Mouse (Mus musculus): ENCODE data around the gene Gm128. TPM values are rescaled to one million over a fixed set of nuclear protein-coding genes. Genes with fewer than 3 reads are reported as not detected.

Gene Gm128
- total and polyA plus RNA-seq, 2 experiments from 2014 or later = not detected

DNA sequence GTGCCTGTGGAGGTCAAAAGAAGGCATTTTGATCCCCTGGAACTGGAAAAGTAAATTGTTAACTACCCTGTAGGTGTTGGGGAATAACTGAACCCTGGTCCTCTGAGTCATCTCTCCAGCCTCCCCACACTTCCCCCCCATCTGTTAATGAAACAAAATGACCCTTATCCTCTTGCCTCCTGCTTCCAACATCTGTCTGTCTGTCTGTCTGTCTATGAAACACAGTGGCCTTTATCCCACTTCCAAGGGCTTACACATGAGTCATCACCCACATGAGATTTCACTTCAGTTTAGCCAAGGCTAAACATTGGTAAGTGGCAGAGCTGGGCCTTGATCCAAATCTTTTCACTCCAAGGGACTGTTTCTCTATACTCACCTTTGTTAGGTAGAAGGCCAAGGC, 26.5 kb upstream of the Gm128 start:
- peaks cover 49% of the 10 kb centered on the region for H3K36me3 ChIP-seq (replicated peaks; ENCODE audit: control insufficient read depth, insufficient read depth, low read length)
- no peak for ATAC-seq (ENCODE audit: insufficient read depth, low read depth)

DNA sequence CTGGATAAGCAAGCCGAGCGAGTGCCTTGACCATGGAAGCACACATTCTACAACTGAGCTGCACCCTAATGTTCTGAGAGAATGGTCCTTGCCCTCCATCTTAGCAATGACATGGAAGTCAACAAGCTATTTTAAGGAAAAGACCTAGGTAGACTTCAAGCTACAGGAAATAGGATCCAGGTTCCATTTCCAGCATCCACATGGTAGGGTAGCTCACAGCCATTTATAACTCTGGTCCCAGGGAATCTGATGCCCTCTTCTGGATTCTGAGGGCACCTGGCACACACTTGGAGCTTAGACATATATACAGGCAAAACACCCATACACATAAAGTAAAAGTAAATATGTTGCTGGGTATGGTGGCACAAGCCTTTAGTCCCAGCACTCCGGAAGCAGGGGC, 24.7 kb upstream of the Gm128 start:
- peaks cover 63% of the 10 kb centered on the region for H3K36me3 ChIP-seq (replicated peaks; ENCODE audit: control insufficient read depth, insufficient read depth, low read length)
- no peaks in the 10 kb centered on the region for H3K4me1 ChIP-seq (ENCODE audit: control insufficient read depth, insufficient read depth)
- TF ChIP-seq EP300 (IDR thresholded peaks at IDR 0.05; ENCODE audit: low read depth) (no peak), CTCF (IDR thresholded peaks at IDR 0.05; ENCODE audit: low read depth) (no peak)
- 95% methylated on average over 3 of the region's 3 CpGs for whole genome bisulfite sequencing
- DNase-seq (ENCODE audit: low spot score) = no peak
- no peak overlapping the region for H3K9ac ChIP-seq (replicated peaks; ENCODE audit: low read depth, low read length)
- no peaks in the 10 kb centered on the region for H3K9me3 ChIP-seq (replicated peaks; ENCODE audit: control insufficient read depth, low read length)
- no peaks in the 10 kb centered on the region for H3K27me3 ChIP-seq (ENCODE audit: control insufficient read depth, insufficient read depth, low read length)
- H3K4me2 ChIP-seq (ENCODE audit: low read depth, low read length) = no peak overlapping the region
- no peak overlapping the region for H3K4me3 ChIP-seq (ENCODE audit: low read depth, low read length)
- H3K27ac ChIP-seq (ENCODE audit: low read depth) = no peak overlapping the region
- no peak for ATAC-seq (ENCODE audit: insufficient read depth, low read depth)

More for the DNA sequence above, 26.5 kb upstream of the Gm128 start:
- no peak for TF ChIP-seq CTCF (IDR thresholded peaks at IDR 0.05; ENCODE audit: low read depth)
- no peak for TF ChIP-seq EP300 (IDR thresholded peaks at IDR 0.05; ENCODE audit: low read depth)
- Histone ChIP-seq H3K4me2 (ENCODE audit: low read depth, low read length) (no peak overlapping the region), H3K27me3 (ENCODE audit: control insufficient read depth, insufficient read depth, low read length) (no peaks in the 10 kb centered on the region), H3K9ac (replicated peaks; ENCODE audit: low read depth, low read length) (no peak overlapping the region), H3K27ac (ENCODE audit: low read depth) (no peak overlapping the region), H3K4me3 (ENCODE audit: low read depth, low read length) (no peak overlapping the region), H3K4me1 (ENCODE audit: control insufficient read depth, insufficient read depth) (no peaks in the 10 kb centered on the region), H3K9me3 (replicated peaks; ENCODE audit: control insufficient read depth, low read length) (no peaks in the 10 kb centered on the region)
- DNase-seq (ENCODE audit: low spot score) = no peak

DNA sequence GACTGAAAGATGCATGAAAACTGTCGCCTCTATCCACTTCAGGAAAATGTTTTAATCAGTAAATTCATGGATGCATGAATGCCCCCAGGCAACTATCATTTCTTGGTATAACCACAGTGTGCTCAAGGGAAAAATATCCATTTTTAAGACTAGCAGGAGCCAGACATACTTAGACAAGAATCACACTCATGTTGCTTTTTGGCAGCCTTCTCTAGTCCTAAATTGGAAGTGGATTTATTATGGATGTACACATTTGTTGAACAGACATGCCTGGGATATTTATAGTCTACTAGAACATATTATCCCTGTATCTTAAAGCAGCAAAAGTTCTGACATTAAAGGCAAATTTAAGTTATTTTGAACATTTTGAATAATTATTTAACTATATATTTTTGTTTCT, 23.3 kb upstream of the Gm128 start:
- Histone ChIP-seq H3K4me3 (ENCODE audit: low read depth, low read length) (no peak overlapping the region), H3K9me3 (replicated peaks; ENCODE audit: control insufficient read depth, low read length) (no peaks in the 10 kb centered on the region), H3K27ac (ENCODE audit: low read depth) (no peak overlapping the region), H3K4me1 (ENCODE audit: control insufficient read depth, insufficient read depth) (no peaks in the 10 kb centered on the region), H3K27me3 (ENCODE audit: control insufficient read depth, insufficient read depth, low read length) (no peaks in the 10 kb centered on the region), H3K4me2 (ENCODE audit: low read depth, low read length) (no peak overlapping the region), H3K9ac (replicated peaks; ENCODE audit: low read depth, low read length) (no peak overlapping the region), H3K36me3 (replicated peaks; ENCODE audit: control insufficient read depth, insufficient read depth, low read length) (peaks cover 73% of the 10 kb centered on the region)
- DNase-seq (ENCODE audit: low spot score) (no peak), ATAC-seq (ENCODE audit: insufficient read depth, low read depth) (no peak)
- 74% methylated on average over 1 of the region's 1 CpGs for WGBS
- no peak for TF ChIP-seq CTCF (IDR thresholded peaks at IDR 0.05; ENCODE audit: low read depth)
- TF ChIP-seq EP300 (IDR thresholded peaks at IDR 0.05; ENCODE audit: low read depth) = no peak

DNA sequence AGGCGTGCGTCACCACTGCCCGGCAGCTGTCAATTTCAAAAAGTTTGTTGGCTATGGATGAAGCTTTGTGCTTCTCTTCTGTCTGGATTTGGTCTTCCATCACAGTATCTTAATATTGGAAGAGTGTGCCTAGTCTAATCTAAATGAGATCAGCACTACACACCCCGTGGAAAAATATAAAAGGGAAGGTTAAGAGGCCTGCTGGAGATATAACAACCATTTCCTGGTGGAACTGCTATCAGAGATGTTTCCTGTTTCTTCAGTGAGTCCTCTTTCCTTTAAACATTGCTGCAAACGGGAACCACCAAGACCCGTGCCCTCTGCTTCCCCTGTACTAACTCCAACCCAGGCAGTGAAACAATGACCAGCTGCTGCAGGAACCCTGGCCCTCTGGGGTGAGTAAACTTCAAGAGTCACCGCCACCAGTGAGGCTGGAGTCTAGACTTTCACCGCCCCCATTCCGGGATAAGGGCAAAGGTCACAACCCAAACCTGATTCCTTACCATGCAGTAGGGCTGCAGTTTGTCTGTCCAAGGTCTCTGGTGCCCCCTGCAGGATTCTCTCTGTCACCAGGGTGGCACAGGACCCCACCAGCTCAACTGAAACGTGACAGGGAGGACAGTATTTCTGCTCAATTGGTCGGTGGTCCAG, 21.8 kb upstream of the Gm128 start:
- Histone ChIP-seq H3K9ac (replicated peaks; ENCODE audit: low read depth, low read length) (no peak overlapping the region), H3K27ac (ENCODE audit: low read depth) (no peak overlapping the region), H3K4me2 (ENCODE audit: low read depth, low read length) (no peak overlapping the region), H3K9me3 (replicated peaks; ENCODE audit: control insufficient read depth, low read length) (no peaks in the 10 kb centered on the region), H3K36me3 (replicated peaks; ENCODE audit: control insufficient read depth, insufficient read depth, low read length) (peaks cover 77% of the 10 kb centered on the region), H3K27me3 (ENCODE audit: control insufficient read depth, insufficient read depth, low read length) (no peaks in the 10 kb centered on the region), H3K4me1 (ENCODE audit: control insufficient read depth, insufficient read depth) (no peaks in the 10 kb centered on the region), H3K4me3 (ENCODE audit: low read depth, low read length) (no peak overlapping the region)
- TF ChIP-seq CTCF (IDR thresholded peaks at IDR 0.05; ENCODE audit: low read depth) (peak; percentile 69), EP300 (IDR thresholded peaks at IDR 0.05; ENCODE audit: low read depth) (no peak)
- peak; percentile 66 for ATAC-seq (ENCODE audit: insufficient read depth, low read depth)
- DNase-seq (ENCODE audit: low spot score) = no peak
- WGBS = 49% methylated on average over 11 of the region's 11 CpGs

DNA sequence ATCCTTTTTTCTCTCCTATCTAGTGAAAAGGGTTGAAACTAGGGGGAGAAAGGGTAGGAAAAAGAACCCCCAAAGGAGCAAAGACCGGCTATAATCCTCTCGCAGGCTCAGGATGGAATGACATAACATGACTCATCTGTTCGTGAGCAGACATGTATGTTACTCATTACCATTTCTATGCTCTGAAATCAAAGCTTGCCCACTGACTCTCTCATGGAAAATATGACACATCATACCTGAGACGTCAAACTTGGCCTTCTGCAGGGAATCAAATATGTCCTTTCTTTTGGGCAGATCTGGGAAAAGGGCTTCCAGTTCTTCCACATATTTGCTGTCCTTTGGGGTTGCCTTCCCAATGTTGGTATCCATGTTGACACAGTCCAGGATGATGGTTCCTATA, 20.6 kb upstream of the Gm128 start:
- Histone ChIP-seq H3K4me1 (ENCODE audit: control insufficient read depth, insufficient read depth) (no peaks in the 10 kb centered on the region), H3K27me3 (ENCODE audit: control insufficient read depth, insufficient read depth, low read length) (no peaks in the 10 kb centered on the region), H3K36me3 (replicated peaks; ENCODE audit: control insufficient read depth, insufficient read depth, low read length) (peaks cover 77% of the 10 kb centered on the region), H3K9me3 (replicated peaks; ENCODE audit: control insufficient read depth, low read length) (no peaks in the 10 kb centered on the region), H3K27ac (ENCODE audit: low read depth) (no peak overlapping the region), H3K4me2 (ENCODE audit: low read depth, low read length) (no peak overlapping the region), H3K4me3 (ENCODE audit: low read depth, low read length) (no peak overlapping the region), H3K9ac (replicated peaks; ENCODE audit: low read depth, low read length) (no peak overlapping the region)
- DNase-seq (ENCODE audit: low spot score) (no peak), ATAC-seq (ENCODE audit: insufficient read depth, low read depth) (no peak)
- TF ChIP-seq CTCF (IDR thresholded peaks at IDR 0.05; ENCODE audit: low read depth) (no peak), EP300 (IDR thresholded peaks at IDR 0.05; ENCODE audit: low read depth) (no peak)
- WGBS = 77% methylated on average over 4 of the region's 4 CpGs

DNA sequence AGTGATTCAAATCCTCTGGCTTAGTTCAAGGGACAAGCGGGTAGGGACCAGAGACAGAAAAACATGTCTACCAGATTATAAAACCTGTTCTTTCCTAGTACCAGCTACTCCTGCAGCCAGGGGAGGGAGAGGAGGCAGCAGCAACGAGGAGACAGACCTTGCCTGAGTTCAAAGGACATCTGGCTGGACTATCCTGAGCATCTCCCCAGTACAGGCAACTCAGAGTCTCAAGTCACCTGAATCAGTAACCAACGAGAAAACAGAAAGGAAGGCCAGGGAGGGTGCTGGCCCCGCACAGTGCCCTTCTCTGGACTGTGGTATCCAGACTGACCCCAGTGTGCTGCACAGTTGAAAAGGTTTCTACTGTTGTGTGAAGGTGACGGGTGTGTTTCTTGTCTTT, 15.5 kb upstream of the Gm128 start:
- no peak overlapping the region for H3K4me2 ChIP-seq (ENCODE audit: low read depth, low read length)
- no peaks in the 10 kb centered on the region for H3K9me3 ChIP-seq (replicated peaks; ENCODE audit: control insufficient read depth, low read length)
- no peak overlapping the region for H3K27ac ChIP-seq (ENCODE audit: low read depth)
- H3K4me1 ChIP-seq (ENCODE audit: control insufficient read depth, insufficient read depth) = no peaks in the 10 kb centered on the region
- H3K27me3 ChIP-seq (ENCODE audit: control insufficient read depth, insufficient read depth, low read length) = no peaks in the 10 kb centered on the region
- TF ChIP-seq EP300 (IDR thresholded peaks at IDR 0.05; ENCODE audit: low read depth) = no peak
- WGBS = 83% methylated on average over 5 of the region's 5 CpGs
- no peak overlapping the region for H3K9ac ChIP-seq (replicated peaks; ENCODE audit: low read depth, low read length)
- H3K36me3 ChIP-seq (replicated peaks; ENCODE audit: control insufficient read depth, insufficient read depth, low read length) = peaks cover 73% of the 10 kb centered on the region
- no peak for DNase-seq (ENCODE audit: low spot score)
- no peak for ATAC-seq (ENCODE audit: insufficient read depth, low read depth)
- H3K4me3 ChIP-seq (ENCODE audit: low read depth, low read length) = no peak overlapping the region
